Mouse (Mus musculus) hindlimb bud, embryonic 11.5 days (tissue): ENCODE results near the gene Stat5a.

Experiments
- DNase-seq: peaks from one replicate; pipeline ENCODE4 v3.0.0-alpha.2; 2012; ENCODE audit warnings: low read depth, low spot score; ENCODE audit errors: extremely low spot score

The Stat5a gene

GRCm38 (mm10) chr11:100858935-100859578 lies at the start of gene Stat5a:
TSS of gene Stat5a (plus strand) at chr11:100859351.
- no peak for DNase-seq

- no peak for DNase-seq
Observed at GRCm38 (mm10) chr11:100810516-100810915, 48.6 kb upstream of the Stat5a start.

- no peak for DNase-seq
Observed at GRCm38 (mm10) chr11:100811132-100811531, 48.0 kb upstream of the Stat5a start.

- DNase-seq, result no peak
Observed at GRCm38 (mm10) chr11:100814498-100814897, 44.7 kb upstream of the Stat5a start.

- DNase-seq, result no peak
Observed at GRCm38 (mm10) chr11:100816342-100816741, 42.8 kb upstream of the Stat5a start.

GRCm38 (mm10) chr11:100816801-100817200 lies 42.4 kb upstream of the Stat5a start:
- no peak for DNase-seq

- DNase-seq, result no peak
Observed at GRCm38 (mm10) chr11:100817311-100817710, 41.8 kb upstream of the Stat5a start.

- DNase-seq, result no peak
Observed at GRCm38 (mm10) chr11:100818359-100819012, 40.7 kb upstream of the Stat5a start.

- no peak for DNase-seq
Observed at GRCm38 (mm10) chr11:100819048-100819447, 40.1 kb upstream of the Stat5a start.

- DNase-seq, result no peak
Observed at GRCm38 (mm10) chr11:100819626-100820025, 39.5 kb upstream of the Stat5a start.

- peak; percentile 73 for DNase-seq
Observed at GRCm38 (mm10) chr11:100820047-100820446, 39.1 kb upstream of the Stat5a start.

GRCm38 (mm10) chr11:100821605-100822220 lies 37.4 kb upstream of the Stat5a start:
- DNase-seq, result no peak

- DNase-seq, result no peak
Observed at GRCm38 (mm10) chr11:100822365-100822764, 36.8 kb upstream of the Stat5a start.

GRCm38 (mm10) chr11:100823543-100824313 lies 35.4 kb upstream of the Stat5a start:
- no peak for DNase-seq

GRCm38 (mm10) chr11:100824496-100824895 lies 34.7 kb upstream of the Stat5a start:
- no peak for DNase-seq

GRCm38 (mm10) chr11:100825451-100825850 lies 33.7 kb upstream of the Stat5a start:
- no peak for DNase-seq

- DNase-seq, result no peak
Observed at GRCm38 (mm10) chr11:100826161-100826866, 32.8 kb upstream of the Stat5a start.

GRCm38 (mm10) chr11:100828676-100829151 lies 30.4 kb upstream of the Stat5a start:
- no peak for DNase-seq

GRCm38 (mm10) chr11:100829691-100830090 lies 29.5 kb upstream of the Stat5a start:
- no peak for DNase-seq

GRCm38 (mm10) chr11:100831396-100831795 lies 27.8 kb upstream of the Stat5a start:
- DNase-seq, result no peak

- no peak for DNase-seq
Observed at GRCm38 (mm10) chr11:100833466-100833865, 25.7 kb upstream of the Stat5a start.
